Mouse (Mus musculus) 416B (cell line): ENCODE results near the gene Limk1.
A peak's percentile ranks its signal among the peaks of the same experiment; 100 is the strongest.

ENCODE experiments used
- DNase-seq: peaks from one replicate; pipeline ENCODE4 v3.0.0; 2011; ENCODE audit warnings: low read depth

Limk1 gene

DNA sequence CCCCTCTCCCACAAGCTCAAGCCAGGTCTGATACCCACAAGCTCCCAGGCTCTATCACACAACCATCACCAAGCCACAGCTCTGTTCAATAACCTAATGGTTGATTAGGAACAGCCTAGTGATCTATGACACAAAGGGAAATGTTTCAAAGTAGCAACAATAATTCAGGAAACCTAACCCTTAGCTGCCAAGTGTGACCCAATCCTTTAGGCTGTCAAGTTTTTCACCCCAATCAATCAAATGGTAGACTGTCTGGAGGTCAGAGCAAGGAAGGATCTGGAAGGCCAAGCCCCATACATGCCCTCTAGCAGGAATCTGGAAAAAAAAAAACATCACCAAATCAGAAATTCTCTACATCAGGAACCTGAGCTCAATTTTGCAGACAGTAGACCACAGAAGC, 57.6 kb downstream of the Limk1 start:
- no peak for DNase-seq

- DNase-seq = peak; percentile 45
Measured at GRCm38 (mm10) chr5:134629508-134629907, 58.9 kb downstream of the Limk1 start.

DNA sequence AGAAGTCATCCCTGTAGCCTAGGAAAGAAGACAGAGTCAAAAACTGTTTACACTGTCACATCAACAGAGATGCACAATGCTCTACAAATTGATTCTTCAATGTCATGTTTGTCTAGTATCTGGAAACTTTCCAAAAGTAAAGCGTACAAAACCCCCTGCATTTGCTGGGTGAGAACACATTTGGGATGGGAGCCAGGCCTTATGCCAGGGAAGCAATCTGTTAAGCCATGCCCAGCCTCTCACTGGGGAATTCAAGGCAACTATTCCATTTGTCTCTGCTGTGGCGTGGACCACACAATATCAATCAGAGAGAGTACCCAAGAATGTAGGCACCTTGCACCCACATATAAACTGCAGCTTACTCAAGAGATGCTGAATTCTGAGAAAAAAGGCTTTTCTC, 66.3 kb downstream of the Limk1 start:
- DNase-seq = no peak

- no peak for DNase-seq
Measured at GRCm38 (mm10) chr5:134621099-134621640, 67.2 kb downstream of the Limk1 start.

- no peak for DNase-seq
Measured at GRCm38 (mm10) chr5:134620457-134620856, 67.9 kb downstream of the Limk1 start.

DNA sequence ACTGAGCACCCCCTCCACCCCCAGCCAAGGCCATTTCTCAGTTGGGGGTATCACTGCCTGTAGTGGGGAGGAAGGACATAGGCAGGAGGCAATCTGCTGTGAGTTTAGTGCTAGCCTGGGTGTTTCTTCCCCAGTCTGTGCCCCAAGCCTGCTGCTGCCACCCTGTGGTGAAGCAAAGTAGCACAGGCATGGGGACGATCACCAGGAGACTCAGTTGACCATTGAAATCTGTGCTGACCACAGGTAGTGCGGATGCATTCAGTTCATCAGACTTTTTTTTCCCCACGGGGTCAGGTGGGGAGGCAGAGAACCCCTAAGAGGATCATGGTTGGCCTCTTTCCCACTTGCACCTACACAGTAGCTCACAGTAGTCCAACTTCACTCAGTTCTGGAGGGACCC, 71.3 kb downstream of the Limk1 start:
- peak; percentile 76 for DNase-seq

- no peak for DNase-seq
Measured at GRCm38 (mm10) chr5:134615780-134616179, 72.6 kb downstream of the Limk1 start.

DNA sequence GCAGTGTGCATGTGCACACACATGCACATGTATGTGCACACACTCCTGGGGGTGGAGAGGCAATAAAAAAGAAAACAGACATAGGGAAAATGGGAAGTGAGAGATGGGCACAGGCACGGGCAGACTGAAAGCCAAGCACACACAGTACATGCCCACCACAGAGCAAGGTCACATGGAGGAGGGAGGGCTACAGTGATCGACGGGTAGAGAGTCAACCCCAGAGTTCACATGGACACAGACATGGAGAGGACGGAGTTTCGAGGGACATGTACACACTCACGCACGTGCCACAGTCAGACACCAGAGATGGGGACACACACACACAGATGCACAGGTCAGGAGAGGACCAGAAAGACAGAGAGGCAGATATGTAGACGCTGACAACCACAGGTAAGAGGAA, 73.0 kb downstream of the Limk1 start:
- DNase-seq = no peak

DNA sequence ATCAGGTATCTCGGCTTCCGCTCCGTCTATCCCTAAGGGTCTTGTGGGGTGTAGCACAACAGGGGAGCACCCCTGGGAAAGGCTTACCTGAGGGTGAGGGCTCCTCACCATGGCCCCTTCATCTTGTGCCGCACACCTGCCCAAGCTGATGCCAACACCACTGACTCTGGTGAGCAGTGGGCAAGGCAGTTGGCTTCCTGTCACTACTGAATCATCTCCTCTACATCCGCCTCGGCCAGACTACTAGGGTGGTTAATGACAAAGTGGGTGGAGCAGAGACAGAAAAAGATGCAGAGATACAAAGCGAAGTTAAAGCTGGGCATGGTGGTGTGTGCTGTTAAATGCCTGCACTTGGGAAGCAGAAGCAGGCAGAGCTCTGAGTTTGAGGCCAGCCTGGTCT, 73.6 kb downstream of the Limk1 start, which contains the start of gene Lat2:
Lat2 (minus strand) TSS at position 224 of the 400 bp plus-strand sequence.
- peak; percentile 91 for DNase-seq

DNA sequence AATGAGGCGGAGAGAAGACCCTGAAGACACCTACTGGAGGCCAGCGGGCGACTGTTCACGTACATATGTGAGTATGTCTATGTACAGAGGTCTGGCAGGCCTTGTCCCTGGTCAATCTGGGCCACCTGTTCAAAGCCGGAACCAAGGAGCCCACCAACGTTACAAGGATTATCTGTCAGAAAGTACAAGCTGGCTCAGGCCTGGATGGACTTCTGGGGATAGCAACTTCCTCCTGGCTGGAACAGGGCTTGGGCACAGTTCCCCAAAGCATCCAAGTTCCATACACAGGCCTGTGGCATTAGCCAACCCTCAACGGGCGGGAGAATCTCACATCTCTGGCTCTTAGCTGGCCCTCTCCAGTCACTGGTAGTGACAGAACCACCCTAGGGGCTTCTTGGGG, 74.1 kb downstream of the Limk1 start:
- DNase-seq = peak; percentile 54

GRCm38 (mm10) chr5:134613727-134614126, 74.7 kb downstream of the Limk1 start:
- peak; percentile 39 for DNase-seq

- peak; percentile 67 for DNase-seq
Measured at GRCm38 (mm10) chr5:134611810-134612521, 76.4 kb downstream of the Limk1 start.

GRCm38 (mm10) chr5:134609916-134610643, 78.3 kb downstream of the Limk1 start:
- DNase-seq = no peak

GRCm38 (mm10) chr5:134607121-134607520, 81.3 kb downstream of the Limk1 start:
- DNase-seq = peak; percentile 97

DNA sequence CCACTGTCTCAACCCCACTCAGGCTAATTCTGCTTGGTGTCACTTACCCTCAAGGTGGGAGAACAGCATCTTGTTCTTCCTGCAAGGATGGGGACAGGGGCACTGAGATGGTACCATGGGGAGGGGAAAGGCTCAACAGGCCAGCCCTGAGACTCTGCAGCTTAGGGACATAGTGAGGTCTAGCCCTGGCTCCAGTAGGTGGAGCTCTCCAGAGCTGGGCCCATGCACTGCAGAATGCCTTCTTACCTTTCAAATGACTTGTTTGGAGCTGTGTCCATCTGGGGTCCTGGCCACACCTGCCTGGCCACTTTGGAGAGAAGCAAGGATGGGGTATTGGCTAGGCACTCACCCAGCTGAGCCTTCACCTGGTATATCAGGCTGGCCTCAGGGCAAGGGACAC, 82.1 kb downstream of the Limk1 start:
- peak; percentile 47 for DNase-seq
